Mouse (Mus musculus) gastrocnemius, postnatal 14 days (tissue): ENCODE measurements around the gene Krt87. TPM values are rescaled to one million over a fixed set of nuclear protein-coding genes. Genes with fewer than 3 reads are reported as not detected.

Experiments used
- DNase-seq: peaks from one replicate; pipeline ENCODE4 v3.0.0; 2021; ENCODE audit warnings: mixed read lengths
- intact Hi-C: fragments of 180-260 bp; cut with DNase I; formaldehyde crosslinking; loops from one replicate; pipeline ENCODE4 v1.15.1; 2025; ENCODE audit warnings: low total_unique reads
- long read RNA-seq, 2 experiments: library from polyadenylated mRNA; stranded (forward); transcript quantifications; one replicate each; pipeline ENCODE4 v2.0.0; 2021
- total RNA-seq, 2 experiments: library from RNA; stranded (reverse); gene quantifications; 2 replicates each; pipeline ENCODE4 v1.2.3; 2021

Krt87 gene
- not detected for total RNA-seq
- long read RNA-seq, experiment 1: 0 reads
- long read RNA-seq, experiment 2: 0 reads

GRCm38 (mm10) chr15:101438555-101438954, at the start of gene Krt87:
TSS of gene Krt87 (minus strand) at chr15:101438804.
- intact Hi-C loops: no loop called here
- no peak for DNase-seq

GRCm38 (mm10) chr15:101485911-101486635, 47.5 kb upstream of the Krt87 start:
- intact Hi-C loops: no loop called here
- DNase-seq: no peak

- intact Hi-C loops: no loop called here
- no peak for DNase-seq
Observed at GRCm38 (mm10) chr15:101484939-101485338, 46.3 kb upstream of the Krt87 start.

GRCm38 (mm10) chr15:101483646-101484045, 45.0 kb upstream of the Krt87 start:
- intact Hi-C loops: no loop called here
- DNase-seq: no peak

DNA sequence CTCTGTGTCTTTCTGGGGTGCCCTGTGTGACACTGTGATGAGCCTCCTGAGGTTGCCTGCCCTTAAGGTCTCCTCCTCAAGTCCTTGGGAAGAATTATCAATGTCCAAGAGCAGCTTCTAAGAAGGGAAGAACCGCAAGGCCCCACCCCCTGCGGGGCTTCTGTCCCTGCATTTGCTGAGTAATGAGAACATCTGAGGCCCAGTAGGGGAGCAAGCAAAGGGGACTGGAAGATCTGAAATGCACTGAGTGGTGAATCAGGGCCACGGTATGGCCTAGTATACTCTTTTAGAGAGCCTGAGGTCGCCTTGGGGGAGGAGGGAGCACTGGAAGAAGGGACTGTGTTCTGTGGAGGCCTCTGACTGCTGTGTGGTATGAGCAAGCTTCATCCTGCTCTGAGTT, 43.5 kb upstream of the Krt87 start:
- intact Hi-C loops: no loop called here
- no peak for DNase-seq

DNA sequence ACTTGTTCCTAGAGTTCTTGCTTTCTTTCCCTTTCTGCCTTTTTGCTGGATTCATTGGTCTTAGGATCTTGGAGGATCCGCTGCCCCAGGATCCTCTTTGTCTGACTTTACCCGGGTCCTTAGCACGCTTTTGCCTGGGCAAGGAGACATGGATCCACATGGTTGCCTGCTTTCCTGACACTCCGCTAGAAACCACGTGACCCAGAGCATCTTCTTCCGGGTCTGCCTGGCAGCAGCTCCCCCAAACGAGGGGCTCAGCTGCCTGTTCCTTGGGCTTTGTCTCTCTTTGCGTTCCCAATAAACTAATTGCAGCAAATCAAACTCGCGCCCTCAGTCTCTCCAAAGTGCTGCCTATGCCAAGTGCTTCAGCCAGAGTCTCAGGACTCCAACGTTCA, 41.1 kb upstream of the Krt87 start:
- DNase-seq: no peak
- intact Hi-C loops: no loop called here

- DNase-seq: peak; percentile 37
- intact Hi-C loops: no loop called here
Observed at GRCm38 (mm10) chr15:101479007-101479665, 40.5 kb upstream of the Krt87 start.

- DNase-seq: no peak
- intact Hi-C loops: no loop called here
Observed at GRCm38 (mm10) chr15:101472952-101473528, 34.4 kb upstream of the Krt87 start, which contains the start of gene Krt86. TSS of gene Krt86 (plus strand) at chr15:101473478.

DNA sequence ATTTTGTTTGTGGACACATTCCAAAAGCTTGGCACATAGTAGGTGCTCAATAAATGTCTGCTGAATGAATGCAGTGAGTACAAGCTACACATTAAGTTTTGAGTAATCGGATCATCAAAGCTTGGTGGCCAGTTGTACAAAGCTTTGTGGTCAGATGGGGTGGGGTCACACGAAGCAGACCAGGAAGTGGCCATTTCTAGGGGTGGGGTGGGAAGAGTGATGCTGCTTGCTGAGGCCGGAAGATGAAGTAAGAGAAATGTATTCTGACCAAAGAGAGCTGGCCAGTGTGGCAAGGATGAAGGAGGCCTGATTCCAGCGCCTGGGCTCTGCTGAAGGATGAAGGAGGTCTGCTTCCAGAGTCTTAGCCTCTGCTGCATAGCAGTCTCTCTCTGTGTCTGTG, 30.5 kb upstream of the Krt87 start:
- intact Hi-C loops: no loop called here

GRCm38 (mm10) chr15:101463651-101464050, 25.0 kb upstream of the Krt87 start, which contains the start of gene Krt81:
TSS of gene Krt81 (minus strand) at chr15:101463751.
- no peak for DNase-seq
- intact Hi-C loops: no loop called here

More for the DNA sequence above, 30.5 kb upstream of the Krt87 start:
- DNase-seq: no peak

- intact Hi-C loops: no loop called here
- peak; percentile 11 for DNase-seq
Observed at GRCm38 (mm10) chr15:101459283-101459682, 20.7 kb upstream of the Krt87 start.

DNA sequence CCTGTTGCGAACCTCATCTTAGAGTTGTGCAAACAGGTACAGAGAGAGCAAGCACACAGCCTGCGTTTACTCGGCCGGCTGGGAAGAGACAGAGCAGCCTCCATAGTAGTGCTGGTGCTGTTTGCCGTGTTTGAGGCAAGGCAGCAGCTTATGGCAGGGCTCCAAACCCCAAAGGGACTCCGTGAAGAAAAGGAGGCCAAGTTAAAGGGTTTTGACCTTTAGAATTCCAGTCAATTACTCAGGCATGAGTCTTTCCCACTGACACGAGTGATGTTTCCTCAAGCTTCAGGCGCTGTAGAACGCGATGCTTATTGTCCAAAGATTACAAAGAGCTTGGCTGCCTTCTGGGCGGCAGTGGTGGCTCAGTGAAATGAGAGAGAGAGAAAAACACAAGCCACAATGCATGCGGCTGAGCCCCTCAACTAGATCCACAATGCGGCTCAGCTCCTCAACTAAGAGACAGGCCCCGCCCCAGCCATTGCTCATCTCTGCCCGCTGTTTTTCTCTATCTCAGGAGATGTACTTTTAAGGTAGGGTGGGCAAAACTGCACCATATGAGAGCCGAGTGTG, 19.8 kb upstream of the Krt87 start:
- peak; percentile 17 for DNase-seq
- intact Hi-C loops: no loop called here

GRCm38 (mm10) chr15:101455891-101456290, 17.3 kb upstream of the Krt87 start:
- DNase-seq: no peak
- intact Hi-C loops: no loop called here

- no peak for DNase-seq
- intact Hi-C loops: no loop called here
Observed at GRCm38 (mm10) chr15:101455292-101455691, 16.7 kb upstream of the Krt87 start.

DNA sequence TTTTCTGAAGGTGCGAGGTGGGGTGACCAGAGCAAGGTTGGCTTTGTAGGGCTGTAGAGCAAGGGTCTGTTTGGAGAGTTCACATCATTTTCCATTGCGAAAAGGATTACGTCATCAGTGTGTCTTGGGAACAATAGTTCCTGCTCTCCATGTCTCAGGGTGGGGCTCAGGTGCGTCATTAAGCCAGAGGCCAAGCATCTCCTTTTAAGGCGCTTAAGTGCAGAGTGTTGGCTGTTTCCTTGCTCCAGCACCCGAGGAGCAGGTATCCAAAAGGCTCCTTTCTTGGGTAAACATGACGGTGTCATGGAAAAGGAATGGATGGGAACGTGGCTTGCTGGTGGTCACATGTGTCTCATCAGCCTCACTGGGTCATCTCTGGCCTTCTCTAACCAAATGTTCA, 16.2 kb upstream of the Krt87 start:
- intact Hi-C loops: loop anchor here (5.0 kb wide), 1 partner anchor 112 kb away; no protein-coding TSS in a partner anchor
- no peak for DNase-seq

DNA sequence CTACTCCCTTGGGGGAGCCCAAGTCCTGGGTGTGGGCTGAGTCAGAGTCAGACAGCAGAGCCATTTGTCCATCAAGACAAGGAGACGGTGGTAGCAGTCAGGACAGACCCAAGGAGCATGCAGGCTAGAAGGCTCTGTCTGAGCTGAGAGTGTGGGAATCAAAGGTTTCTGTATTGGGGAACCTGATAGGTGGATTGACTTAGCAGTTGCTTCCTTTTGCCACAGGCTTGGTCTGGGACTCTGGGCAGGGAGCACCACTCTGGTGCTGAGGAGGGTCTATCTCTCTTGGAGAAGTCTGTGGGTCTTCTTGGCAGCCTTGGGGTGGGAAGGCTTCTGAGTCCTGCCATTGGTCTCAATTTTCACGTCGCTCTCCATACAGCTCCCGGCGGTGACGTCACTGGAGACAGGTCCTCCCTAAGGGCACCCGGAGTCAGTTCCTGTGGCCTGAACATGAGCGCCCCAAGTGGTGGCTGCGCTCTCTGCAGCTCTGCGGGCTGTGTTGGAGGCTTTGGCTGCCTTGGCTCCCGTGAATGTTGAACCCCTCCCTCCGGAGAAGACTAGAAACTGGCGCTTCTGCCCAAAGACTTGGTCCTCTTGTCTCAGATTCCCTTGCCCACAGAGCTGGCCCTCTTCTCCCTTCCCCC, 14.6 kb upstream of the Krt87 start:
- DNase-seq: peak; percentile 83
- intact Hi-C loops: loop anchor here (5.0 kb wide), 1 partner anchor 111 kb away; no protein-coding TSS in a partner anchor

DNA sequence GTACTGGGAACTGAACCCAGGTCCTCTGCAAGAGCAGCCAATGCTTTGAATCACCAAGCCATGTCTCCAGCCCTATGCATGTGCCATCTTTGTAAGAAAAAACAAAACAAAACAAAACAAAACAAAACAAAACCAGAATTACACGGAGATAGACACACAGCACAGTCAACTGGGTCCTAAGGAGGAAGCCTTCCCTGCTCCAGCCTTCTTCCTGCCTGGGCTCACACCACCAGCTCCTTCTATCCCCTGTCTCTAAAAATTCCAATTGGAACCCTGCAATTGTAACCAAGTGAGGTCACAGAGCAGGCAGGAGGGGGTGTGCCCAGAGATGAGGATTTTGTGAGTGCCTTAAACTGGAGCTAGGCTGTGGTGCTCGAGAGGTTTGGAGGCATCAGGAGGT, 8.8 kb upstream of the Krt87 start, which contains the start of gene Krt88:
TSS of gene Krt88 (plus strand) at position 301 of the 400 bp plus-strand sequence.
- DNase-seq: no peak
- intact Hi-C loops: no loop called here

GRCm38 (mm10) chr15:101446572-101446971, 8.0 kb upstream of the Krt87 start:
- intact Hi-C loops: no loop called here
- DNase-seq: peak; percentile 56

- DNase-seq: no peak
- intact Hi-C loops: no loop called here
Observed at GRCm38 (mm10) chr15:101440837-101441236, 2.2 kb upstream of the Krt87 start.

- intact Hi-C loops: no loop called here
- no peak for DNase-seq
Observed at GRCm38 (mm10) chr15:101436611-101437010, 2.0 kb downstream of the Krt87 start.
